Mouse (Mus musculus): ENCODE data around the gene Eppin.

- TF ChIP-seq CTCF (IDR thresholded peaks at IDR 0.05), result no peak
- TF ChIP-seq POLR2A (IDR thresholded peaks at IDR 0.05; ENCODE audit: insufficient read depth, low read depth, low read length), result no peak
These were observed 25.7 kb upstream of the Eppin start for GRCm38 (mm10) chr2:164619050-164619449.
